ENCODE assay signal across 8 mouse cellular contexts in the genomic region with DNA sequence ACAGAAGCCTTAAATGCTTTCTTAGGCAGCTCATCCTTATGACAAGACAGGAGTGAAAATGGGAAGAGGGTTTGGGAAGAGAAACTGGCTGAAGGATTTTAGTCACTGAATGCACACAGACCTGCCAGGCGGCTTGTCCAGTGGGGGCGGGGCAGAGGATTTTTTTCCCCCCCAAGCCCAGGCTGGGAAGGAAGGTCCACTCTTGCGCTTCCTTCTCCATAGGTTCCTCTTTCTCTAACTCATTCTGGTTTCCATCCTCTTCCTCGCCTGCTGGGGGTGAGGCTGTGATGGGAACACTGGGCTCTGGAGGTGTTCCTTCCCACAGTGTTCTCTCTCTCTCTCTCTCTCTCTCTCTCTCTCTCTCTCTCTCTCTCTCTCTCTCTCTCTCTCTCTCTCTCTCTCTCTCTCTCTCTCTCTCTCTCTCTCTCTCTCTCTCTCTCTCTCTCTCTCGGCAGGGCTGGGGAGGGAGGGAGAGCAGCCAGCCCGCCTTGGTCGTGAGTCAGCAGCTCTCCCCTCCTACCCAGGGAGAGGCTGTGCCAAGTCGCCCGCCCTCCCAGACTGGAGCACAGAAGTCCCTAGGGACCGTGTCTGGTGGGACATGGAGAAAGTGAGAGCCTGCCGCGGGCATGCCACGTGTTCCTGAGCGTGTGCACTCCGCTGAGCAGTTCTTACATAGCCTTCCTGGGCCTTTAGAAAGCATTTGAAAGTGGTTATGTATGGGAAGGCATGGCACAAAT.
DNase-seq lines count a peak whose midpoint lies in the region; ATAC-seq and TF ChIP-seq lines count a peak whose summit lies in the region.

No protein-coding gene starts in this region.

- peak overlapping the region; percentile 74 for H3K27ac ChIP-seq in embryonic facial prominence, embryonic 15.5 days (replicated peaks)
- H3K27ac ChIP-seq in kidney, adult 2 months (ENCODE audit: insufficient read depth, low read depth, low read length): no peak overlapping the region

- H3K4me2 ChIP-seq in embryonic facial prominence, embryonic 15.5 days (replicated peaks): peak overlapping the region; percentile 45

- peak overlapping the region; percentile 22 for H3K4me3 ChIP-seq in embryonic facial prominence, embryonic 15.5 days (replicated peaks)
- H3K4me3 ChIP-seq in kidney, adult 2 months (ENCODE audit: insufficient read depth, low read depth, low read length): no peak overlapping the region

- ATAC-seq in embryonic facial prominence, embryonic 15.5 days (ENCODE audit: insufficient number of reproducible peaks, low FRiP score, low TSS enrichment, low read depth): peak; percentile 87
- peak; percentile 89 for ATAC-seq in megakaryocyte progenitor cell, adult 5-6 weeks (replicated peaks; ENCODE audit: poor library complexity)
- no peak for ATAC-seq in erythroblast, adult 5-6 weeks (replicated peaks; ENCODE audit: low FRiP score, poor library complexity, severe bottlenecking)

- no peak for TF ChIP-seq POLR2A in kidney, adult 2 months (IDR thresholded peaks at IDR 0.05; ENCODE audit: low read depth, low read length)

- 5% methylated on average over 14 of the region's 15 CpGs for WGBS in embryonic facial prominence, embryonic 15.5 days
- 5% methylated on average over 14 of the region's 15 CpGs for WGBS in kidney, adult 2 months

- no peaks in the 10 kb centered on the region for H3K9me3 ChIP-seq in embryonic facial prominence, embryonic 15.5 days (replicated peaks)

- H3K36me3 ChIP-seq in embryonic facial prominence, embryonic 15.5 days: no peaks in the 10 kb centered on the region
- no peaks in the 10 kb centered on the region for H3K36me3 ChIP-seq in kidney, adult 2 months (ENCODE audit: control insufficient read depth, insufficient read depth, low read length)

- no peak for TF ChIP-seq CTCF in kidney, adult 2 months (conservative IDR thresholded peaks at IDR 0.05; ENCODE audit: insufficient read depth, insufficient read length, low read depth, low read length)

- DNase-seq in brain, adult 2 months (ENCODE audit: low read depth, low spot score): peak; percentile 92
- DNase-seq in heart, adult 8-10 months (ENCODE audit: low spot score): peak; percentile 60
- peak; percentile 70 for DNase-seq in kidney, adult 2 months
- peak; percentile 67 to 84 for DNase-seq in left cerebral cortex, postnatal 36 days (ENCODE audit: low spot score in 2 of 2)
- DNase-seq in right cerebral cortex, postnatal 36 days (ENCODE audit: low spot score in 2 of 2): peak; percentile 74 to 76

- H3K27me3 ChIP-seq in embryonic facial prominence, embryonic 15.5 days: no peaks in the 10 kb centered on the region
- H3K27me3 ChIP-seq in kidney, adult 2 months (replicated peaks; ENCODE audit: control insufficient read depth, insufficient read depth, low read length): no peaks in the 10 kb centered on the region

- no peak overlapping the region for H3K9ac ChIP-seq in embryonic facial prominence, embryonic 15.5 days

- H3K4me1 ChIP-seq in embryonic facial prominence, embryonic 15.5 days: peaks cover 15% of the 10 kb centered on the region
- peaks cover 7% of the 10 kb centered on the region; the same call in 1 of the 2 replicates for H3K4me1 ChIP-seq in kidney, adult 2 months (ENCODE audit: control insufficient read depth, insufficient read depth, low read length)

- intact Hi-C loops in left cerebral cortex, postnatal 36 days (cut with DNase I): loop anchor here (2.0 kb wide), 1 partner anchor 74 kb away; no protein-coding TSS in a partner anchor
